Mouse (Mus musculus) liver, postnatal 0 days (tissue): Measurements from ENCODE around the gene Timm13. TPM values are rescaled to one million over a fixed set of nuclear protein-coding genes. Genes with fewer than 3 reads are reported as not detected.

Experiments
- ATAC-seq: fragments of 200-750 bp; cut with Nextera tagmentation; 2 replicates; pipeline ENCODE4 v1.8.0; 2017; ENCODE audit warnings: mild to moderate bottlenecking, moderate library complexity
- DNase-seq: peaks from one replicate; pipeline ENCODE4 v3.0.0-alpha.2; 2016
- H3K27ac ChIP-seq: fragments of 300-500 bp; sonication (generic); 2 replicates; pipeline ENCODE4 v1.5.1; 2014; ENCODE audit warnings: antibody characterized with exemption, moderate library complexity, mild to moderate bottlenecking, low read depth
- H3K27me3 ChIP-seq: fragments of 300-500 bp; sonication (generic); 2 replicates; pipeline ENCODE4 v1.6.1; 2014; ENCODE audit warnings: low read length, control low read depth, mixed read lengths; ENCODE audit not compliant: insufficient read depth
- H3K36me3 ChIP-seq: fragments of 300-500 bp; sonication (generic); replicated peaks from 2 replicates; pipeline ENCODE4 v1.6.1; 2014; ENCODE audit warnings: mild to moderate bottlenecking, control low read depth, low read length, moderate library complexity, mixed read lengths; ENCODE audit not compliant: insufficient read depth
- H3K4me1 ChIP-seq: fragments of 300-500 bp; sonication (generic); 2 replicates; pipeline ENCODE4 v1.6.1; 2014; ENCODE audit warnings: antibody characterized with exemption, mild to moderate bottlenecking, control low read depth; ENCODE audit not compliant: insufficient read depth
- H3K4me2 ChIP-seq: fragments of 300-500 bp; sonication (generic); 2 replicates; pipeline ENCODE4 v1.6.1; 2014; ENCODE audit warnings: low read depth, mild to moderate bottlenecking, low read length, moderate library complexity, mixed read lengths
- H3K4me3 ChIP-seq: fragments of 300-500 bp; sonication (generic); 2 replicates; pipeline ENCODE4 v1.5.1; 2014; ENCODE audit warnings: low read depth, low read length
- H3K9ac ChIP-seq: fragments of 300-500 bp; sonication (generic); replicated peaks from 2 replicates; pipeline ENCODE4 v1.6.1; 2014; ENCODE audit warnings: mild to moderate bottlenecking, moderate library complexity
- H3K9me3 ChIP-seq: fragments of 300-500 bp; sonication (generic); 2 replicates; pipeline ENCODE4 v1.6.1; 2016; ENCODE audit warnings: mild to moderate bottlenecking, control low read depth, low read length, mixed read lengths
- CTCF ChIP-seq: sonication (generic); IDR thresholded peaks from 2 replicates; pipeline ENCODE4 v1.5.1; 2016; ENCODE audit warnings: antibody characterized with exemption, low read depth
- EP300 ChIP-seq: IDR thresholded peaks from 2 replicates; pipeline ENCODE4 v1.6.1; 2016; ENCODE audit warnings: antibody characterized with exemption, low read depth, mild to moderate bottlenecking
- WGBS: fragments of 180-500 bp; shearing (Covaris S2); extraction: QIAGEN DNeasy Blood & Tissue Kit; methylation state at CpG from one replicate; pipeline ENCODE4 v1.1.7; 2014; ENCODE audit not compliant: insufficient replicate concordance; 5-methylcytosine and 5-hydroxymethylcytosine counted together
- polyA plus RNA-seq: library from polyadenylated mRNA; unstranded; fragments of >200 nt; fragmentation: Nextera tagmentation; extraction: Ambion mirVana; gene quantifications from 2 replicates; pipeline ENCODE4 v1.2.1, GENCODE M21; 2015

The Timm13 gene
- polyA plus RNA-seq, 1 experiment from 2014 or later = 244 TPM

GRCm38 (mm10) chr10:80856267-80856666 lies 44.5 kb downstream of the Timm13 start:
- Histone ChIP-seq H3K4me2 (peak overlapping the region; percentile 98), H3K9me3 (no peaks in the 10 kb centered on the region), H3K36me3 (peaks cover 19% of the 10 kb centered on the region), H3K9ac (peak overlapping the region; percentile 86), H3K4me1 (peaks cover 35% of the 10 kb centered on the region), H3K27me3 (no peaks in the 10 kb centered on the region), H3K4me3 (peak overlapping the region; percentile 90), H3K27ac (peak overlapping the region; percentile 98)
- ATAC-seq = no peak
- WGBS = 53% methylated on average over 3 of the region's 3 CpGs
- TF ChIP-seq EP300 (0 out of 2 replicates have a peak, but pooled peaks have one; percentile 28), CTCF (peak; percentile 43)
- peak; percentile 42 for DNase-seq

- Histone ChIP-seq H3K4me2 (peak overlapping the region; percentile 98), H3K9me3 (no peaks in the 10 kb centered on the region), H3K36me3 (peaks cover 16% of the 10 kb centered on the region), H3K4me3 (peak overlapping the region; percentile 90), H3K27me3 (no peaks in the 10 kb centered on the region), H3K27ac (peak overlapping the region; percentile 98), H3K9ac (peak overlapping the region; percentile 86), H3K4me1 (peaks cover 35% of the 10 kb centered on the region)
- 16% methylated on average over 11 of the region's 11 CpGs for WGBS
- no peak for ATAC-seq
- TF ChIP-seq EP300 (no peak), CTCF (no peak)
- DNase-seq = peak; percentile 42
Measured at GRCm38 (mm10) chr10:80855749-80856073, 45.1 kb downstream of the Timm13 start.

- Histone ChIP-seq H3K9ac (peak within 1 kb of the TSS; percentile 86), H3K27me3 (no peaks in the 10 kb centered on the region), H3K36me3 (peaks cover 16% of the 10 kb centered on the region), H3K4me2 (peak within 1 kb of the TSS; percentile 98), H3K4me3 (peak within 1 kb of the TSS; percentile 90), H3K27ac (peak within 1 kb of the TSS; percentile 98), H3K9me3 (no peaks in the 10 kb centered on the region), H3K4me1 (peaks cover 35% of the 10 kb centered on the region)
- no peak for TF ChIP-seq EP300
- no peak for TF ChIP-seq CTCF
- peak; percentile 98 for DNase-seq
- WGBS = under 1% methylated on average over 79 of the region's 81 CpGs
- ATAC-seq = peak; percentile 48
Measured at GRCm38 (mm10) chr10:80854913-80855748, 45.6 kb downstream of the Timm13 start, which contains the start of the genes Lsm7 and Sppl2b. Gene Lsm7, minus strand, starts transcription at chr10:80855209. Gene Sppl2b, plus strand, starts transcription at chr10:80855275.

Other genes starting within 250 kb of the Timm13 start
- 10.7 and 11.5 TPM in 2 replicates for gene Btbd2, start 243.9 kb downstream of the Timm13 start, polyA plus RNA-seq
- 45.8 and 46.1 TPM in 2 replicates for gene Mknk2, start 222.9 kb downstream of the Timm13 start, polyA plus RNA-seq
- gene Mob3a, start 199.0 kb downstream of the Timm13 start, polyA plus RNA-seq = 14.7 and 17.3 TPM in 2 replicates
- 7.9 and 10.4 TPM in 2 replicates for gene Izumo4, start 198.8 kb downstream of the Timm13 start, polyA plus RNA-seq
- gene Ap3d1, start 158.7 kb downstream of the Timm13 start, polyA plus RNA-seq = 16.4 and 19.0 TPM in 2 replicates
- 4.6 TPM in 2 replicates for gene Dot1l, start 145.8 kb downstream of the Timm13 start, polyA plus RNA-seq
- 20.9 and 22.2 TPM in 2 replicates for gene Sf3a2, start 102.8 kb downstream of the Timm13 start, polyA plus RNA-seq
- 42.0 and 43.7 TPM in 2 replicates for gene Plekhj1, start 102.3 kb downstream of the Timm13 start, polyA plus RNA-seq
- gene Amh, start 95.7 kb downstream of the Timm13 start, polyA plus RNA-seq = 0.06 TPM in 1 of 2 replicates, not detected in the other
- 1.6 TPM in 1 of 2 replicates, not detected in the other for gene Jsrp1, start 87.5 kb downstream of the Timm13 start, polyA plus RNA-seq
- gene Oaz1, start 74.3 kb downstream of the Timm13 start, polyA plus RNA-seq = 1,017 and 1,029 TPM in 2 replicates
- not detected in 2 replicates for gene Lingo3, start 56.9 kb downstream of the Timm13 start, polyA plus RNA-seq
- gene Lsm7, start 45.8 kb downstream of the Timm13 start, polyA plus RNA-seq = 104 and 108 TPM in 2 replicates
- gene Sppl2b, start 45.7 kb downstream of the Timm13 start, polyA plus RNA-seq = 27.6 and 27.7 TPM in 2 replicates
- 0.12 TPM in 2 replicates for gene Tmprss9, start 29.1 kb downstream of the Timm13 start, polyA plus RNA-seq
- 5.4 and 6.5 TPM in 2 replicates for gene Lmnb2, start 17.3 kb upstream of the Timm13 start, polyA plus RNA-seq
- 17.3 and 18.7 TPM in 2 replicates for gene Gadd45b, start 29.1 kb upstream of the Timm13 start, polyA plus RNA-seq
- 1.3 TPM in 2 replicates for gene Gng7, start 114.0 kb upstream of the Timm13 start, polyA plus RNA-seq
- not detected in 2 replicates for gene Diras1, start 124.7 kb upstream of the Timm13 start, polyA plus RNA-seq
- gene Slc39a3, start 136.5 kb upstream of the Timm13 start, polyA plus RNA-seq = 4.6 and 4.7 TPM in 2 replicates
- 50.2 and 50.6 TPM in 2 replicates for gene Sgta, start 159.2 kb upstream of the Timm13 start, polyA plus RNA-seq
- 7.4 and 8.1 TPM in 2 replicates for gene Thop1, start 169.1 kb upstream of the Timm13 start, polyA plus RNA-seq
- 181 and 183 TPM in 2 replicates for gene Creb3l3, start 197.9 kb upstream of the Timm13 start, polyA plus RNA-seq
- 93.2 and 93.9 TPM in 2 replicates for gene Map2k2, start 204.9 kb upstream of the Timm13 start, polyA plus RNA-seq
- 29.7 and 33.8 TPM in 2 replicates for gene Zbtb7a, start 234.3 kb upstream of the Timm13 start, polyA plus RNA-seq